Mouse (Mus musculus): ENCODE measurements at regions not wholly inside any gene's neighbourhood (a gene's known extent, or its start where the extent isn't known, plus 50 kb on each side); places are given as distances from the start of the nearest gene placed in this dataset.

DNA sequence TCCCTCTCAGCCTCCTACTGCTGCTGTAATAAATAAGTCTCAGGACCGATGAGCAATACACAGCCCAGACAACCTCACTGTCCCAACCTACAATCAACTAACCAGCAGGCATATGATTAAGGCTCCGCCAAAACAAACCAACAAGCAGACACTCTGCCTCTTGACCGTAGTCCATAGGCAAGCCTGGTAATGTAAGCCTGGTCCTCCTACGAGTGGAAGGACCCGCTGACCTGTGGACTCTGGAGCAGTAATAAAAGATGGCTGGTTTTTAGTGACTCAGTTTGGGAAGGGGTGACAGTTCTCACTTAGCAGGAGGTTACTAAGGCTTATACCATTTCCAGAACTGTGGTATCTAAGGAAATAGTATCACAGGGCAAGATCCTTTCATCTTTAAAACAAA is 53.4 kb downstream of the Gm47996 start:
- Histone ChIP-seq H3K4me3 (no peak overlapping the region), H3K4me1 (replicated peaks) (peaks cover 7% of the 10 kb centered on the region; the same call in 1 of the 2 replicates), H3K9me3 (replicated peaks) (no peaks in the 10 kb centered on the region), H3K36me3 (no peaks in the 10 kb centered on the region), H3K27ac (no peak overlapping the region), H3K9ac (no peak overlapping the region), H3K27me3 (no peaks in the 10 kb centered on the region), H3K4me2 (no peak overlapping the region)
- 84% methylated on average over 5 of the region's 5 CpGs for WGBS
- no peak for ATAC-seq (replicated peaks; ENCODE audit: insufficient number of reproducible peaks, insufficient read depth, low FRiP score, low read depth)

DNA sequence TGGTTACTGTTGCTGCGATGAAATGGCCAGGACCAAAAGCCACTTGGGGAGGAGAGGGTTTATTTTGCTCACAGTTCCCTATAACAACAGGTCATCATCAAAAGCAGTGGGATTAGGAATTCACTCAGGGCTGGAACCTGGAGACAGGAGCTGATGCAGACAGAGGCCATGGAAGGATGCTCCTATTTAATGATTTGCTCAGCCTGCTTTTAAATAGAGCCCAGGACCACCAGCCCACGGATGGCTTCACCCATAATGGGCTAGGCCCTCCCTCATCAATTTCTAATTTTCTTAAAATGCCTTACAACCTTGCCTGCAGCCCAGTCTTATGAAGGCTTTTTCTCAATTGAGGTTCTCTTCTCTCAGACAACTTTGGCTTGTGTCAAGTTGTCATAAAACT is 53.9 kb downstream of the Gm47996 start:
- H3K27me3 ChIP-seq: no peaks in the 10 kb centered on the region
- H3K4me3 ChIP-seq: no peak overlapping the region
- H3K4me1 ChIP-seq (replicated peaks): peaks cover 4% of the 10 kb centered on the region; the same call in 1 of the 2 replicates
- H3K4me2 ChIP-seq: no peak overlapping the region
- no peak overlapping the region for H3K27ac ChIP-seq
- H3K9ac ChIP-seq: no peak overlapping the region
- ATAC-seq (replicated peaks; ENCODE audit: insufficient number of reproducible peaks, insufficient read depth, low FRiP score, low read depth): no peak
- H3K9me3 ChIP-seq (replicated peaks): no peaks in the 10 kb centered on the region
- H3K36me3 ChIP-seq: no peaks in the 10 kb centered on the region
- WGBS: 81% methylated on average over 2 of the region's 2 CpGs

DNA sequence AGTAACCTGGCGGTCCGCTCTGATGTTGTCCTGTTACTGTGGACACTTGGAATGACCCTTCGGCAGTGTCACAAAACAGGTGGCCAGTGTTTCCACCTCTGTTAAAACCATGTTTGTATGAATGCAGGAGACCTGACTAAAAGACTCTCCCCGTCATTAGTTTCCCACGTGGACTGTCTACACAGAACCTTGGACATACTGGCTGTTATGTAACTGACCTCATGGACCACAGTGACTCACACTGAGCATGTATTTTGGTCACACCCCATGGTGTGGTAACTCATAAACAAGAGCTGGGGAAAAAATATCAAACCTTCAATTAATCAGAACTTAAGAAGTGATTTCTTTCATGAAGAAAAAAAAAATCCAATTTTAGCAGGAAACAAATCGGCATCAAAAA is 54.9 kb downstream of the Gm47996 start:
- Histone ChIP-seq H3K27me3 (no peaks in the 10 kb centered on the region), H3K9me3 (replicated peaks) (no peaks in the 10 kb centered on the region), H3K36me3 (no peaks in the 10 kb centered on the region), H3K27ac (no peak overlapping the region), H3K4me1 (replicated peaks) (no peaks in the 10 kb centered on the region), H3K4me2 (no peak overlapping the region), H3K9ac (no peak overlapping the region), H3K4me3 (no peak overlapping the region)
- no peak for ATAC-seq (replicated peaks; ENCODE audit: insufficient number of reproducible peaks, insufficient read depth, low FRiP score, low read depth)
- WGBS: 91% methylated on average over 6 of the region's 6 CpGs

DNA sequence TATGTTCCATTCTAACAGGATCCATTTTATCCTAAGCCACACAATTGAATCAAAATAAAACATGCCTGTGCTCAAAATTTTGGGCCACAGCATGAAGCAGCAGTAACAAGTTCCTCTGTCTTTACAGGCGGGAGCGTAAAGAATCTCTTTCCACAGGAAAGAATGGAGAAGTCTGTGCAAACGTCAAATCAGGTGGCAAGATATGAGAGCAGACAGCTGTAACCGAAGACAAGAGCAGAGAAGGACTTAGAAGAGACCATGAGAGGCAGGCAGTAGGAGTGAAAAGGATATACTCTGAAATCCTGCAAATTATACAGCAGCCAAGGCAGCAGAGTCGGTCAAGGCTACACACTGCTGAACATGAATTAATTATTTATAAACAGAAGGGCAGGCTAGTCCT is 55.7 kb downstream of the Gm47996 start:
- no peak for ATAC-seq (replicated peaks; ENCODE audit: insufficient number of reproducible peaks, insufficient read depth, low FRiP score, low read depth)
- Histone ChIP-seq H3K36me3 (no peaks in the 10 kb centered on the region), H3K27ac (no peak overlapping the region), H3K4me2 (no peak overlapping the region), H3K27me3 (no peaks in the 10 kb centered on the region), H3K4me1 (replicated peaks) (no peaks in the 10 kb centered on the region), H3K9ac (no peak overlapping the region), H3K4me3 (no peak overlapping the region), H3K9me3 (replicated peaks) (no peaks in the 10 kb centered on the region)
- 60% methylated on average over 5 of the region's 5 CpGs for WGBS

DNA sequence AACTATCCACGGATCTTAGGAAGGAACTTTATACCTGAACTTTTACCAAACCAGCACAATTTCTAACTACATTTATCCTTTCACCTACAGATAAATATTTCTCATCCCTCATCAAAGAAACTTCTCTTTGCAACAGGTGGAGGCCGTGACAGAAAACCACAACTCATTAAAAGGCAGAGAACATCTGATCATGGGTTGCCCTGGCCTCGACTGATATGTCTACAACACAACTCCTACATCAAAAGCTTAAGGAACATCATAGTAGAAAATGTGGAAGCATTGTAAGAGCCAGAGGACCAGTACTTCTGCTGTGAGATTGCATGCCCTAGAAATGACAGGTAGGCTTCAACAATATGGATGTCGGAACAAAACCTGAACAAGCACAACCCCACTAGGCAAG is 56.8 kb downstream of the Gm47996 start:
- Histone ChIP-seq H3K9me3 (replicated peaks) (no peaks in the 10 kb centered on the region), H3K27me3 (no peaks in the 10 kb centered on the region), H3K4me1 (replicated peaks) (0 out of 2 replicates have a peak, but pooled peaks cover 2% of the 10 kb centered on the region), H3K4me2 (no peak overlapping the region), H3K9ac (no peak overlapping the region), H3K27ac (no peak overlapping the region), H3K4me3 (no peak overlapping the region), H3K36me3 (no peaks in the 10 kb centered on the region)
- ATAC-seq (replicated peaks; ENCODE audit: insufficient number of reproducible peaks, insufficient read depth, low FRiP score, low read depth): no peak
- WGBS: 86% methylated on average over 4 of the region's 4 CpGs

DNA sequence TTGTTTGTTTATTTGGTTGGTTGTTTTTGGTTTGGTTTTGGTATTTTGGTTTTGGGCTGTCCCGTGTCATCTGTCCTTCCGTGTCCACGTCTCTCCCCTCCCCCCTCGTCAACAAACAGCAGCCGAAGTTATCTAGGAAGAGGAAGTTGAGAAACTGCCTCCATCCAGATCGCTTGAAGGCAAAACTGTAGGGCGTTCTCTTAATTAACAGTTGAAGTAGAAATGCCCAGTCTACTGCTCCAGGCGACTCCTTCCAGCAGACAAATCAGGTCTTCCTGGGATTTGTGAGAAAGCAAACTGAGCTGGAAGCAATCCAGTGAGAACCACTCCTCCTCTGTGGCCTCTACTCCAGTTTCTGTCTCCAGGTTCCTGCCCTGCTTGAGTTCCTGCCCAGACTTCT is 60.8 kb downstream of the Gm47996 start:
- peak overlapping the region; percentile 10; the same call in 1 of the 2 replicates for H3K4me2 ChIP-seq
- H3K36me3 ChIP-seq: no peaks in the 10 kb centered on the region
- ATAC-seq (replicated peaks; ENCODE audit: insufficient number of reproducible peaks, insufficient read depth, low FRiP score, low read depth): no peak
- 0 out of 2 replicates have a peak, but pooled peaks cover 2% of the 10 kb centered on the region for H3K4me1 ChIP-seq (replicated peaks)
- 42% methylated on average over 8 of the region's 8 CpGs for WGBS
- no peaks in the 10 kb centered on the region for H3K27me3 ChIP-seq
- H3K9ac ChIP-seq: no peak overlapping the region
- H3K4me3 ChIP-seq: no peak overlapping the region
- no peak overlapping the region for H3K27ac ChIP-seq
- no peaks in the 10 kb centered on the region for H3K9me3 ChIP-seq (replicated peaks)

DNA sequence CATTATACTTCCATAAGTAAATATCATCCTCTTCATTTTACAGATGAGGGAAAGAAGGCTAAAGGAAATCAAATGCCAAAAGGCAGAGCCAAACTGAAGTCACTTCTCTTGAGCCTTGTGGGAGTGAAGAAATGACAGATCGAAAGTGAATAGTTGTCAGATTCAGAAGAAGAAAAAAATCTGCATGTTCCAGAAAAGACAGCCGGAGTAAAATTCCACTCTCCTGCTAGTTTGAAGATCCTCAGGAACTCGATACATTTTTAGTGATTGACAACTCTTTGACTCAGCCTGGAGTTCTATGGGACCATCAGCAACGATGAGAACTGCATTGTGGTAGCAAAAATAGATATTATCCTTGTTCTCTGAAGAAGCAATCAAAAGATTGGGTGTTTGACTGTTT is 64.4 kb downstream of the Gm47996 start:
- Histone ChIP-seq H3K9me3 (replicated peaks) (no peaks in the 10 kb centered on the region), H3K9ac (no peak overlapping the region), H3K27ac (no peak overlapping the region), H3K4me1 (replicated peaks) (0 out of 2 replicates have a peak, but pooled peaks cover 2% of the 10 kb centered on the region), H3K36me3 (no peaks in the 10 kb centered on the region), H3K4me2 (no peak overlapping the region), H3K4me3 (no peak overlapping the region), H3K27me3 (no peaks in the 10 kb centered on the region)
- WGBS: 84% methylated on average over 4 of the region's 4 CpGs
- no peak for ATAC-seq (replicated peaks; ENCODE audit: insufficient number of reproducible peaks, insufficient read depth, low FRiP score, low read depth)

DNA sequence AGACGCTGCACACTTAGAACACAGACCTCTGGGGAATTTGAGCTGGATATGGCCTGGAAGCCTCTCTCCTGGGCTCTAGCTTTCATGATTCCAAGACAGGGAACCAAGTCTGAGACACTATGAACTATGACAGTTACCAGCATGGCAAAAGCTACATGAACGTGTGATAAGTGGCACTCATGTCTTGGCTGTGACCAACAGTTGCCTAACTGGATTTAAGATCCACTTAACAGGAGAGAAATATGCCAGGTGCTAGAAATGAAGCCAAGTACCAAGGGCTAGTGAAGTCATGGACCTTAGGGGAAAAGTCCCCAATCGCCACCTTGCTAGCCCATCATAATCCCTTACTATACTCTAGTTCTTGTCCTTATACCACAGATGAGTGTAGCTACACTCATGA is 65.7 kb downstream of the Gm47996 start:
- Histone ChIP-seq H3K9ac (no peak overlapping the region), H3K4me3 (no peak overlapping the region), H3K4me1 (replicated peaks) (0 out of 2 replicates have a peak, but pooled peaks cover 2% of the 10 kb centered on the region), H3K36me3 (no peaks in the 10 kb centered on the region), H3K9me3 (replicated peaks) (no peaks in the 10 kb centered on the region), H3K4me2 (no peak overlapping the region), H3K27ac (no peak overlapping the region), H3K27me3 (no peaks in the 10 kb centered on the region)
- WGBS: 82% methylated on average over 3 of the region's 3 CpGs
- ATAC-seq (replicated peaks; ENCODE audit: insufficient number of reproducible peaks, insufficient read depth, low FRiP score, low read depth): no peak

DNA sequence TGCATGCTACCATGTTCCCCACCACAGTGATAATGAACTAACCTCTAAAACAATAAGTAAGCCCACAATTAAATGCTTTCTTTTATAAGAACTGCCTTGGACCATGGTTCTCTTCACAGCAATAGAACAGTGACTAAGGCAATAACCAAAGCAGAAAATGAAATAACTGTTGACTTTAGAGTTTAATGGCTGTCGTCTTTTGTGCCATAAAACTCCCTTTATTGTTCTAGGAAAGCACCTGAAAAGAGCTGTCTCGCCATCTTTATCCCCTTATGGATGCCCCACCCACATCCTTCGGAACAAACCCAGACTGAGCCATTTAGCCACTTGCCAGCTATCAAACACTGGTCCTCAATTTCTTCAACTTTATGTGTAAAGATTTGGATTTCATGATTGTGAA is 64.3 kb upstream of the Ivns1abp start:
- H3K27ac ChIP-seq: no peak overlapping the region
- no peaks in the 10 kb centered on the region for H3K9me3 ChIP-seq (replicated peaks)
- H3K4me2 ChIP-seq: no peak overlapping the region
- no peak overlapping the region for H3K4me3 ChIP-seq
- H3K27me3 ChIP-seq: no peaks in the 10 kb centered on the region
- ATAC-seq (replicated peaks; ENCODE audit: insufficient number of reproducible peaks, insufficient read depth, low FRiP score, low read depth): no peak
- 82% methylated on average over 3 of the region's 3 CpGs for WGBS
- H3K4me1 ChIP-seq (replicated peaks): no peaks in the 10 kb centered on the region
- no peak overlapping the region for H3K9ac ChIP-seq
- H3K36me3 ChIP-seq: no peaks in the 10 kb centered on the region

DNA sequence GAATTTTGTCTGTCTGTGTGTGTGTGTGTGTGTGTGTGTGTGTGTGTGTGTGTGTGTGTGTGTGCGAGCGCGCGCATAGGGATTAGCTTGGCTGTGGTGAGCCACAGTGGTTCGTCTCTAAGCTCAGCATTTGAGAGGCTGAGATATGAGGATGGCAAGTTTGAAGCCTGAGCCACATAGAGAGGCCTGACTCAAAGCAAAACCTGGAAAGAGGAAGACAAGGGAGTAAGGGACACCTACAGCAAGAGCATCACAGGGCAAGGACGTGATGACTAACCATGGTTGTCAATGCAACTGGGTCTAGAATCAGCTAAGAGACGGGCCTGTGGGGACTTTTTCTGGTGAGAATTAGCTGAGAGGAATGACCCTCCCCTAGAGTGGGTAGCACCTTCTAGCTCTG is 59.2 kb upstream of the Ivns1abp start:
- ATAC-seq (replicated peaks; ENCODE audit: insufficient number of reproducible peaks, insufficient read depth, low FRiP score, low read depth): no peak
- WGBS: 83% methylated on average over 7 of the region's 7 CpGs
- Histone ChIP-seq H3K4me1 (replicated peaks) (peaks cover 6% of the 10 kb centered on the region; the same call in 1 of the 2 replicates), H3K27me3 (no peaks in the 10 kb centered on the region), H3K36me3 (no peaks in the 10 kb centered on the region), H3K9ac (no peak overlapping the region), H3K9me3 (replicated peaks) (no peaks in the 10 kb centered on the region), H3K4me2 (no peak overlapping the region), H3K27ac (no peak overlapping the region), H3K4me3 (no peak overlapping the region)

DNA sequence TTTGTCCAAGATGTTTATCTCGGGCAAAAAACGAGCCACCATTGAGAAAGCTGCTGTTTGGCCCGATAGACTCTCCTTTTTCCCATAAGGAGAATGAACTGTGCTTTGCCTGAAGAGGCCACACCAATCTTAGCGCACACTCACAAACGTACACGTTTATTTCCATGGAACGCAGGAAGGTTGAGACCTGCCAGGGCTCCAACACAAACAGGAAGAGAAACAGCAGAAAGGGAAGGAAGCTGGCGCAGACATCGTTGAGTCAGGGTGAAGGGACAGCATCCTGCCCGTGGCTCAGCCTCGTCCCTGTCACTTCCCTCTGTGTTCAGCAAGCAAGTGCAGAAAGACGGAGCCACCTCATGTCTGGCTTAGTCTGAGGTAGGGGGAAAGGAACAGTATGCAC is 56.8 kb upstream of the Ivns1abp start:
- Histone ChIP-seq H3K27ac (peak overlapping the region; percentile 45; the same call in 1 of the 2 replicates), H3K9me3 (replicated peaks) (no peaks in the 10 kb centered on the region), H3K9ac (no peak overlapping the region), H3K4me2 (peak overlapping the region; percentile 24; the same call in 1 of the 2 replicates), H3K4me3 (no peak overlapping the region), H3K36me3 (no peaks in the 10 kb centered on the region), H3K4me1 (replicated peaks) (peaks cover 6% of the 10 kb centered on the region; the same call in 1 of the 2 replicates), H3K27me3 (no peaks in the 10 kb centered on the region)
- peak; percentile 55; the same call in 1 of the 2 replicates for ATAC-seq (replicated peaks; ENCODE audit: insufficient number of reproducible peaks, insufficient read depth, low FRiP score, low read depth)
- WGBS: 50% methylated on average over 12 of the region's 12 CpGs

DNA sequence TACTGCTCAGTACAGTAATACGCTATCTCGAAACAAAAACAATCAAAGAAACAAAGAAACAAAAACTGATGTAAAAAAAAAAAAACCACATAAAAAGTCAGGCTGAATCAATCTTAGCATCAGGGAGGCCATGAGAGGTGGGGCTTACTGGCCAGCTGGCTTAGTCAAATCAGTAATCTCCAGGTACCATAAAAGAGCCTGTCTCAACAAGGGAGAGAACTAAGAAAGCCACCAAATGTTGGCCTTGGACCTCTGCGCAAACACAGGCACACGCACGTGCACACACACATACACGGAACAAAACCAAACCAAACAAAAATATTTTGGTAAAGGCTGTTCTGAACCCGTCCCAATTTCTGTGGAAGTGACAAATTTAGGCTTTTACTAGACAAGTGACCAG is 55.2 kb upstream of the Ivns1abp start:
- Histone ChIP-seq H3K4me1 (replicated peaks) (peaks cover 6% of the 10 kb centered on the region; the same call in 1 of the 2 replicates), H3K36me3 (no peaks in the 10 kb centered on the region), H3K27me3 (no peaks in the 10 kb centered on the region), H3K9ac (no peak overlapping the region), H3K4me2 (no peak overlapping the region), H3K9me3 (replicated peaks) (no peaks in the 10 kb centered on the region), H3K4me3 (no peak overlapping the region), H3K27ac (no peak overlapping the region)
- WGBS: 81% methylated on average over 7 of the region's 7 CpGs
- no peak for ATAC-seq (replicated peaks; ENCODE audit: insufficient number of reproducible peaks, insufficient read depth, low FRiP score, low read depth)
